Mouse (Mus musculus) frontal cortex, postnatal 36 days (tissue): ENCODE results near the gene Npr3.

Experiments used
- DNase-seq, 2 experiments: peaks; one replicate each; pipeline ENCODE4 v3.0.0; 2022; ENCODE audit warnings: low spot score in 2 of 2

Npr3 gene

GRCm38 (mm10) chr15:11906571-11907531, at the start of gene Npr3:
Npr3 (minus strand) TSS chr15:11907287.
- DNase-seq = peak; percentile 57 to 73

DNA sequence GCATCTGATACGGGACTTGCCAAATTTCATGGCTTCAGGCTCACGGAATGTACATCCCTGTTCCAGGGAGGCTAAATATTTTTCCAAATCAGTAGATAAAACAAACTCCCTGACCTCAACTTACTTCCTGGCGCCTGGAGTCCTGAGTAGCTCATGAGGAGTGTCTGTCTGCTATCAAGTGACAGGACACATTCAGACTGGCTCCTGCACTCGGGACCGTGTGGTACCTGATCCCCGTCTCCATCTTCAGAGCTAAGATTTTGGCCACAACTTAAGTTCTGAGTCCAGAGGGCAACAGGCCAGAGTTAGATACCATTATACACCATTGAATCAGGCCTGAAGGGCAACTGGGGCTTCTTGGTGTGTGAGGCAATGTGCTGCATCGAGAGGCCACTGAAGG, 49.0 kb upstream of the Npr3 start:
- DNase-seq = no peak

- no peak for DNase-seq
Observed at GRCm38 (mm10) chr15:11954190-11954589, 47.1 kb upstream of the Npr3 start.

DNA sequence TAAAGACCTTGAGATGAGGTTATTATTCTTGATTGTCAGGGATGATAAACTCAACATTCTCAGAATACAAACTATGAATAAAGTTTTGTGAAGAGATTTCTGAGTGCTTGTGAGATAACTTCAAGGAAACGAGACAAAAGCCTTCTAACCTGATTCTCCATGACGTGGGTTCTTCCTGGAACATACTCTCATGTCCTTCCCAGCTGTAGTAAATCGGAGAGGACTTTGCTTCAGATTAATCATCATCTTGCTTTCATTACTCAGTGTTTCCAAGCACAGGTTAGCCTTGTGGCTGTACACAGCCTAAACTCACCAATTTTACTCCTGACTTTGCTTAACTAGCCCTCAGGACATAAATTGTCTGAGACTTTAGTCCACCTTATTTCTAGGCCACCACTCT, 45.1 kb upstream of the Npr3 start:
- DNase-seq = no peak

- DNase-seq = no peak
Observed at GRCm38 (mm10) chr15:11951181-11951580, 44.1 kb upstream of the Npr3 start.

DNA sequence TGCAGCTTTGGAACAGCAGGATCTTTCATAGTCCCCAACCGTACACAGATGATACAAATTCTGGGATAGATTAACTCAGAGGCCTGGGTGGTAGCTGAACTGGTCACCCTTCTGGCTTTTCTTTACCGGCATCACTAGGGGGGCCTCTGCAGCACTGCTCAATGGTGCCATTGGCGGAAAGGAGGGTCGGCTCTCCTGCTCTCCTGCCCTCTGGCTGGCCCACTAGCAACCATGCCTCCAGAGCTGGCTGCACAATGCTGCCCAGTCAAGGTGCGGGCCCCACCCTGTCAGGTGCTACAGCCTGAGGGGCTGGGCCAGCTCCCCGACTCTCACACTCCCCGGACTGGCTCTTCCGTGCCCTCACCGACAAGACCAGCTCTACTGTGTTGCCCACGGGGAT, 43.1 kb upstream of the Npr3 start:
- DNase-seq = no peak

DNA sequence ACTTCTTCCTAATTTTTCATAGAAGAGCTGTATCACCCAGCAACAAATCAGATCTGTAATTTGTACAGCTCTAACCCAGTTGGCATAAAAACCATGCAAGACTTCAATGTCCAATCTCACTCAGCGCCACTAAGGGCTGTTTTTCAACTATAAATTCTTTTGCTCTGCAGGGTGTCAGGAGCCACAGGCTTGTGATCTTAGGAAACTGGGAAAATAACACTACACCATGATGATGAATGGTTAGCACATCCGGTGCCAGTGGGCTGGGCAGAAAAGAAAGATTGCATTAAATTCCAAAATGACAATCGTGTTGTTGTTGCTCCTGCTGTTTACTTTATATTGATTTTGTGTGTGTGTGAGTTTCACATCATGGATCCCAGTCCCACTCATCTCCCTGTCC, 42.4 kb upstream of the Npr3 start:
- no peak for DNase-seq

DNA sequence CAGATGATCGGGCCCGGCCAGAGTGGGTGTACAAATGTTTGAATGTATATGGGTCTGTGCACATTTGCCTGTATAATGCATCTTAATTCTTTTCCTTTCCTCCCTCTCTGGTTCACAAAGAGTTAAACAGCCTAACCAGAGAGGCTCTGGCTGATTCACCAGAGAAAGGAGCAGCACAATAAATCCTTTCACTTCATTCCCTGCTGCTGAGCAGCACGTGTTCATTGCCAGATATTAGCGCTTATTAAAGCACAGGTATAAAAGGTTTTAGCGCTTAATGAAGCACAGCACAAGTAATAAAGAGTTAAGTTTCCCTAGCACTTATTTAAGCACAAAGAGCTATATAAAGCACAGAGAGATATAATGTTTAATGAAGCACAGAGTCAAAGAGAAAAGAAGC, 33.8 kb upstream of the Npr3 start:
- no peak for DNase-seq

DNA sequence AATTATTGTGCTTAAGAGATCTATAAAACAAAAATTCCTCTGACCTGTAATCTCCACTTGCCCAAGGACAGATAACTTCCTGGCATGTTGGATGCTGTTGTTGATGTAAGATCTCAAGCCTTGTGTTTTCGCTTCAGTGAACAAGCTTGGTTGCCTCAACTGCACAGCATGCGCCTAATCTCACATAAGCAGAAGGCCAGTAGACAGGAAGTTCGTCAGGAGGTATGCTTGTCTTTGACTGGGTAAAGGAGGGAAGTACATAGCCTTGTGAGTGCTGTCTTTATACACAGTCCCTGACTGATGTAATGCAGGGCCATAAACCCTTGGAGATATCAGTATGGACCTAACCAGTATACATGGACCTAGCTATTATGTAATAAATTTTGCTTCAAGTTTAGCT, 20.7 kb upstream of the Npr3 start:
- no peak for DNase-seq

DNA sequence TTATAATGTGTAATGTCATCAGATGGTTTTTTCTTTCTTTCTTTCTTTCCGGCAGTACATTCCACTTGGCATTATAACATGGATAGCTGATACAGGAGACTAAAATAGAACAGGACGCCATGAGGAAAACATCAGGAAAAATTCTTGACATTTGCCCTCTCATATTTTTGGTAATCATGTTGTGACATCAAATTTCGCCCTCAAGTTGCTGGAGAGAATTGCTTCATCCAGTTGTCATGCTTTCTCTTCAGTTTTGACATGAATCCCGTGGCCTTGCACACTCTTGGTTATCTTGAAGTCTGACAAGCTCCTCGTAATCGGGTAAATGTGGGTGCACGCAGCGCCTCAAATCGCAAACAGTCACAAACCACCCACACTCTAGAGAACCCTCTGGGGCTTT, 7.0 kb upstream of the Npr3 start:
- no peak for DNase-seq

- peak in 1 of 2 experiments; percentile 22 for DNase-seq
Observed at GRCm38 (mm10) chr15:11909875-11910274, 2.8 kb upstream of the Npr3 start.

DNA sequence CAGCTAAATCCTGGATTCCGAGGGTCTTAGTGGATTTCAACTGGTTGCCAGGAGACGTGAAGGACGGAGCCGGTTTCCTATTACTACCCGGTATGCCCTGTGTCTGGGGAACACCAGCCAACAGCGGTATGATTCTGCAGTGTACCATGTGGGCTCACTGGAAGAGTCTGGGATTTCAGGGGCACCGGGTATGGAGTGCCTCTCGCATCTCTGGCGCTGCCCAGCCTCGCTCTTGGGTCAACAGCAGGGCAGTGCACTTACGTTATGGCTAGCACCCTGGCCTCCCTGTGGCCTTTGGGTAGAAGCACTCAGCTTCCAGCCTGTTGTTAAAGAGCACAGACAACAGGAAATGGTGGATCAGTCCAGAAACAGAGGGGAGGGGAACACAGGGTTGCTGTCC, 1.1 kb upstream of the Npr3 start:
- DNase-seq = no peak

- DNase-seq = peak; percentile 31 to 49
Observed at GRCm38 (mm10) chr15:11906021-11906570, 991 bp downstream of the Npr3 start.

- DNase-seq = peak; percentile 49 to 55
Observed at GRCm38 (mm10) chr15:11904848-11905672, 2.0 kb downstream of the Npr3 start.

DNA sequence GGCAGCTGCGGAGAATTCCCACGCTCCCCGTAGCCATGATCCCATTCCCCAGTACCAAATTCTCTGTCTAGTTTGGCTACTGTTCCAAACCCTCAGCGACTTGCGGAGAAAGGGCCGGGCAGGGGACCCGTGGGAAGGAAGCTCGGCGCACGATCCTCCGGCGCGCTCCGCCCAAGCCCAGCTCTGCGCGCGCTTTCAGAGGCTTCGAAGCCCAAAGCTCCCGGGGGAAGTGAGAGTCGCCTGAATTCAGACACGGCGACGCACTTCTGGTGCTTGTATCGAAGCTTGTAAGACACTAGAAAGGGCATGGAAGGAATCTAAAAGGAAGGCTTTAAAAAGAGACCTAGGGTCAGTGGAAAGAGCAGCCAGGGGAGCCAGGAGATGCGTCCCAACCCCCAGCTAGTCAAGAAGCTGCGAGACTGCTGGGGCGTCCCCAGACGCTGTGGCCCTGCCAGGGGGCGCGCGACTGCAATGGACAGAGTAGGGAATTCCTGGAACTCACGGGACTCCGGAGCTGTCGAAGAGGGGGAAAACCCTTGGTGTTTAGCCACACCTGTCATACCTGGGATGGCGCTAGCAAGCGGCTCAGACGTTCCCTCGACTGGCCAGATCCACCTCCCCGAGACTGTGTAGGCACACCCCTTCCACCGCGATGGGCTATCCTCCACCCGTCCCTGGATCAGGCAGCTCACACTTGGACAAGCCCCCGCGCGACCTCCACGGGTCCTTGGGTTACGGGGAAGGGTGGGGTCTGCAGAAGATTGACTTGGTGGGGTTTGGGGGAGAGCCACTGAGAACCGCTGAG, 2.8 kb downstream of the Npr3 start:
- DNase-seq = peak; percentile 37

DNA sequence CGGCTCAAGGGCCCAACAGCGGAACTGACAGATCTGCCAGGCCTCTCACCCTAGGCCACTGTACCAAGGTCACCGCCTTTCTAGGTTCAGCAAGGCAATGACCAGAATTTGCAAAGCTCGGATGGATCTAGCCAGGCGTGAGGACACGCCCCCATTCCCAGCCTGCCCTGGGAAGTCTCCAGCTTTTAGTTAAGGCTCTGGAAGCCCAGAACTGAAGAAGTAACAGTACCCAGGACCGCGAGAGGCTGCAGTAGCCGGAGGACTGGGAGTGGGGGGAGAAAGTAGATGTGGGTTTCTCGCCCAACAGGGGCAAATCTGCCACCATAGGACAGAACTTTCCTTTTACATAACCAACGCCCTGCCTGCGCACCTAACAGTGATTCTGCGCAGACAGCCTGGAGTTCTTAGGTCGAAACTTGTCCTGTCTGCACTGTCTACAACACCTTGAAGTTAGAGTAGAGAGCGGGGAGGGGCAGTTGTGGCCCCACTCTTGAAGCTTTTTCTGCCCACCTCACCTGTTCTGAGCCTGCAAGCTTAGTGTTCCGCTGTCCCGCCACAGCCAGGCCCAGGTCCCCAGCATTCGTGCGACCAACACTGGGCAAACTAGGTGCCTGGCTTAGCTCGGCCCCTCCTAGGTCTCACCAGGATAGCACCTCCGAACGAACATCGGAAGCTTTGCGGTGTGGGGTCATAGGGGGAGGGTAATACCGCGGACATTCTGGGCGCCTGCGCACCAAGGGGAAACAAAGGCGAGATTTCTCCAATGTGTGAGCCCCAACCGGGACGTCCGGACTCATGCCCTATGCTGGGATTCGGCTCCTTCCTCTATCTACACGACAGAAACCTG, 3.7 kb downstream of the Npr3 start:
- peak in 1 of 2 experiments; percentile 23 for DNase-seq

- no peak for DNase-seq
Observed at GRCm38 (mm10) chr15:11897617-11898016, 9.5 kb downstream of the Npr3 start.

DNA sequence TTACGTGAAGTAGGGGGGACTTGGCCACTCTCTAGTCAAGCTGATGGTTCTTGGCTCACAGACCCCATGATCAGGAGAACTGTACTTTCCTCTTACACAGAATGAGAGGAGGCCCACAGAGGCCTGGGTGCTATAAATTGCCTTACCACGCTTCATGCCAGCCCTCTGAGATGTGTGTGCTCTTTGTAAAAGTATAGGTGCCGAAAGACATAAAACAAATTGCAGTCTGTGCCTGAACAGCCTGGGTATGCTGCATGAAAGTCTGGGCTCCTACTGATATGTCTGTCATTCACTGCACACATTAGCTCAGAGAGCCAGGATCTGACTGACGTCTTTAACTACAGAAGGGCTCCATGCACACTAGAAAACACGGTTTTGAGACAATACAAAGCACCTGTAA, 9.9 kb downstream of the Npr3 start:
- DNase-seq = no peak

- no peak for DNase-seq
Observed at GRCm38 (mm10) chr15:11893969-11894368, 13.1 kb downstream of the Npr3 start.

- no peak for DNase-seq
Observed at GRCm38 (mm10) chr15:11891395-11891794, 15.7 kb downstream of the Npr3 start.
